Mouse (Mus musculus): ENCODE data around the gene Etfbkmt.

GRCm38 (mm10) chr6:149153473-149154115, 13.9 kb downstream of the Etfbkmt start:
- TF ChIP-seq CTCF (IDR thresholded peaks at IDR 0.05) (peak; percentile 39), EP300 (IDR thresholded peaks at IDR 0.05) (no peak)
